Mouse (Mus musculus) heart, adult 2 months (tissue): ENCODE results near the gene Grk2. TPM values are rescaled to one million over a fixed set of nuclear protein-coding genes. Genes with fewer than 3 reads are reported as not detected.

Source experiments
- DNase-seq, 2 experiments: peaks; one replicate each; pipeline ENCODE4 v3.0.0; 2021
- H3K27ac ChIP-seq: fragments of 200-600 bp; 2 replicates; pipeline ENCODE4 v1.8.1; 2022
- H3K27me3 ChIP-seq: fragments of 200-500 bp; 2 replicates; pipeline ENCODE4 v1.6.1; 2012; ENCODE audit warnings: mild to moderate bottlenecking, low read length, inconsistent platforms, mixed read lengths; ENCODE audit not compliant: control insufficient read depth, insufficient read depth
- H3K36me3 ChIP-seq: fragments of 200-500 bp; 2 replicates; pipeline ENCODE4 v1.6.1; 2012; ENCODE audit warnings: low read length, inconsistent platforms; ENCODE audit not compliant: control insufficient read depth, insufficient read depth
- H3K4me1 ChIP-seq: fragments of 200-500 bp; 2 replicates; pipeline ENCODE4 v1.6.1; 2011; ENCODE audit warnings: low read length; ENCODE audit not compliant: control insufficient read depth, insufficient read depth
- H3K4me3 ChIP-seq: fragments of 200-600 bp; 2 replicates; pipeline ENCODE4 v1.8.1; 2022
- H3K79me2 ChIP-seq: fragments of 200-500 bp; replicated peaks from 2 replicates; pipeline ENCODE4 v1.6.1; 2012; ENCODE audit warnings: mild to moderate bottlenecking, inconsistent platforms, low read length, moderate library complexity, mixed read lengths; ENCODE audit not compliant: control insufficient read depth, insufficient read depth
- H3K9ac ChIP-seq: fragments of 200-500 bp; 2 replicates; pipeline ENCODE4 v1.6.1; 2012; ENCODE audit warnings: low read depth, mild to moderate bottlenecking, control low read depth, inconsistent platforms, low read length, mixed read lengths
- CTCF ChIP-seq: fragments of 200-600 bp; IDR thresholded peaks from 2 replicates; pipeline ENCODE4 v1.8.1; 2022; ENCODE audit warnings: antibody characterized with exemption, mild to moderate bottlenecking, moderate library complexity
- EP300 ChIP-seq: fragments of 200-500 bp; IDR thresholded peaks from 2 replicates; pipeline ENCODE4 v1.6.1; 2011; ENCODE audit warnings: low read depth, low read length, control low read depth; ENCODE audit not compliant: insufficient read depth
- POLR2A ChIP-seq: fragments of 200-500 bp; IDR thresholded peaks from 2 replicates; pipeline ENCODE4 v1.6.1; 2011; ENCODE audit warnings: mild to moderate bottlenecking, low read depth, low read length, control low read depth; ENCODE audit not compliant: insufficient read depth
- WGBS: fragments of 180-500 bp; shearing (Covaris S2); methylation state at CpG from one replicate; pipeline ENCODE4 v1.1.7; 2018; 5-methylcytosine and 5-hydroxymethylcytosine counted together
- intact Hi-C: fragments of 180-260 bp; cut with DNase I; formaldehyde crosslinking; loops from one replicate; pipeline ENCODE4 v1.15.1; 2025
- polyA plus RNA-seq: library from polyadenylated mRNA; depleted of rRNA; stranded (reverse); fragments of >200 nt; gene quantifications from 2 replicates; pipeline ENCODE4 v1.2.3, GENCODE M21; 2012
- total RNA-seq, 2 experiments: library from RNA; stranded (reverse); gene quantifications; 2 replicates each; pipeline ENCODE4 v1.2.3; 2021

The Grk2 gene
- total and polyA plus RNA-seq, 3 experiments, result 53.6 to 59.0 (median 56.0) TPM

DNA sequence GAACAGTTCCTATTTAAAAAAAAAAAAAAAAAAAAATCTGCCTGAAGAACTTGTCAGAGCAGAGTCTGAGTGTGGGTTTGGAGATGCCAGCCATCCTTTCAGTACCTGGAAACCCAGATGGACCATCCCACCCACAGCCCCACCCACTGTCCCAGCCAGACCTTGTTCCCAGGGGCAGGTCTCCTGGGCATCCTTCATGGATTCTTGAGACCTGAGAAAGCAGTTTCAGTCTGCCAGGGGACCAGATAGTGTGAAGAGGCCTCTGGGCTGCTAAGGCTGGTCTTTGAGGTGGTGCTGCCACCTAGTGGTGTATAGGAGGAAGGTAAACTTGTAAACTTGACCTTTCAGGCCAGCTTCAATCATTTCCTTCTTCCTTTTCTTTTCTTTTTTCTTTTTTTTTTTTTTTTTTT, 3.8 kb upstream of the Grk2 start:
- Histone ChIP-seq H3K27me3 (no peaks in the 10 kb centered on the region), H3K27ac (no peak overlapping the region), H3K4me1 (peaks cover 6% of the 10 kb centered on the region; the same call in 1 of the 2 replicates), H3K36me3 (no peaks in the 10 kb centered on the region), H3K79me2 (peaks cover 2% of the 10 kb centered on the region), H3K4me3 (no peak overlapping the region), H3K9ac (no peak overlapping the region)
- intact Hi-C loops, result loop anchor here (1.0 to 5.0 kb wide), 2 partner anchors 52 to 292 kb away; no protein-coding TSS in a partner anchor
- peak; percentile 66; the same call in 1 of the 2 replicates for TF ChIP-seq EP300
- no peak for TF ChIP-seq POLR2A
- peak; percentile 80 for TF ChIP-seq CTCF
- peak; percentile 56 to 63 for DNase-seq

DNA sequence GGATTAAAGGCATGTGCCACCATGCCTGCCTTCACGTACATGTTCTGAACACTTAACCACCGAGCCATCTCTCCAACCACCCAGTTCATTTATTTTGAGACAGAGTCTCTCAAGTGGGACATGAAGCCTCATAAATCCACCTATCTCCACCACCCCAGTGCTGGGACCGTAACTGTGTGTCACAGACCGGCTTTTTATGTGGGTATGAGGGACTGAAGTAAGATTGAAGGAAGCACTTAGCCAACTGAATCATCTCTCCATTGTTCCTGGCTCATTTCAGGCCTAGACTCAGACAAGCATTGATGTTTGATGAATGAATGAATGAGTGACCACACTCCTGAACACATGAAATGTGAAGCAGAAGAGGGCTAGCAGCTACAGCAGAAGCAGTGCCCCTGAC, 3.3 kb upstream of the Grk2 start:
- no peak for DNase-seq
- no peak overlapping the region for H3K9ac ChIP-seq
- TF ChIP-seq POLR2A (no peak), CTCF (no peak), EP300 (no peak)
- WGBS, result 93% methylated on average over 4 of the region's 4 CpGs
- H3K79me2 ChIP-seq, result peaks cover 3% of the 10 kb centered on the region
- H3K27ac ChIP-seq, result no peak overlapping the region
- H3K36me3 ChIP-seq, result no peaks in the 10 kb centered on the region
- no peak overlapping the region for H3K4me3 ChIP-seq
- no peaks in the 10 kb centered on the region for H3K27me3 ChIP-seq
- H3K4me1 ChIP-seq, result peaks cover 10% of the 10 kb centered on the region
- intact Hi-C loops, result loop anchor here (5.0 kb wide), 1 partner anchor 292 kb away; no protein-coding TSS in a partner anchor

DNA sequence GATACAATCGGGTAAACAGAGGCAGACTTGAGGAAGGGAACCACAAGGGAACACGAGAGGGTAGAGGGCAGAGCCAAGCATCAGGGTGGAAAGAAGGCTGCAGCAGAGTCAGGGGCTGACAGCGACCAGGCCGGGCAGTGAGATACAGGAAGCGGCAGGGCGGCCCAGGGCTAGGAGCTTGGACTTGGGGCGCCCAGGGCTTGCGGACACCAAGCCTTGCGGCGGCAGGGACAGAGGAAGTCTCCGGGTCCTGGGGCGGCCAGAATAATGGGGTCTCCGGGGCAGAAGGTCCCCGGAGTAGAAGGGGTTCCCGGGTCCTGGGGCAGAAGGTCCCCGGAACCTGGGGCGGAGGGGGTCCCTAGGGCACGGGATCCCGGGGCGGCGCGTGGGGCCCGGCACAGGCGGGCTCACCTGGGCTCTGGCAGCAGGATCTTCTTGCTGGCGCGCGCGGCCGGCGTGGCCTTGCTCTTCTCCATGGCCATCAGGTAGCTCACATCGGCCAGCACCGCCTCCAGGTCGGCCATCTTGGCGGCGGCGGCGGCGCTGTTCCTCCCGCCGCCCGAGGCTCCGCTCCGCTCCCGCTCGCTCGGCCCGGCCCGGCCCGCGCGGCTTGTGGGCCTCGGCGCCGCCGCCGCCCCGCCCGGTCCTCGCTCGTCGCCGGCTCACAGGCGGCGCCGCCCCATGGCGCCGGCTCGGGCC, 382 bp downstream of the Grk2 start:
- peak overlapping the region; percentile 90 for H3K9ac ChIP-seq
- peak overlapping the region; percentile 93 for H3K27ac ChIP-seq
- no peaks in the 10 kb centered on the region for H3K27me3 ChIP-seq
- peaks cover 2% of the 10 kb centered on the region; the same call in 1 of the 2 replicates for H3K36me3 ChIP-seq
- TF ChIP-seq CTCF (0 out of 2 replicates have a peak, but pooled peaks have one; percentile 5), POLR2A (no peak)
- WGBS, result 5% methylated on average over 65 of the region's 68 CpGs
- peaks cover 32% of the 10 kb centered on the region for H3K4me1 ChIP-seq
- peak overlapping the region; percentile 90 for H3K4me3 ChIP-seq
- intact Hi-C loops, result loop anchor here (1.0 to 5.0 kb wide), 4 partner anchors 22 to 288 kb away; partner anchors contain the start of gene Ankrd13d
- H3K79me2 ChIP-seq, result peaks cover 3% of the 10 kb centered on the region
- peak; percentile 69 to 75 for DNase-seq

DNA sequence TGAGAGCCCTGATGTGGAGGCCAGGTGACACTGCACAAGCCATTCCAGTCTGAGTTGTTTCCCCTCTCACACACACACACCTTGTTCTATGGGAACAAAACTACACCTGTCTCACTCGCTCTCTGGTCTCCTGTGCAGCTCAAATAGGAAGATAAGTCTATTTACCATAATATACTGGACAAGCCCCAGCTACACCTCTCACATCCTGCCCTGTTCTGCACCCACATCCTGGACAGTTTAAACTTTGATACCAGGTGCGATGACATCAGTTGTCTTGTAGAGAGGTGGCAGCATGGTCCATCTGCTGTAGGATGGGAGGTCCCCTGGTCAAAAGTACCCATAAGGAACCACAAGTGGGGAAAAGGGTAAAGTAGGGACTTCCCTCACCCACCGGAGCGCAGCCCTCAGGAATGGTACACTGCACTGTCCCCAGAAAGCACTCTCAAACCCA, 1.1 kb downstream of the Grk2 start:
- Histone ChIP-seq H3K27me3 (no peaks in the 10 kb centered on the region), H3K4me1 (peaks cover 38% of the 10 kb centered on the region), H3K36me3 (peaks cover 2% of the 10 kb centered on the region; the same call in 1 of the 2 replicates), H3K27ac (peak overlapping the region; percentile 93), H3K9ac (peak overlapping the region; percentile 23), H3K79me2 (peaks cover 3% of the 10 kb centered on the region), H3K4me3 (peak overlapping the region; percentile 90)
- intact Hi-C loops, result loop anchor here (5.0 kb wide), 1 partner anchor 288 kb away; no protein-coding TSS in a partner anchor
- peak; percentile 29 to 36 for DNase-seq
- TF ChIP-seq POLR2A, result no peak
- no peak for TF ChIP-seq EP300
- TF ChIP-seq CTCF, result no peak
- WGBS, result 30% methylated on average over 4 of the region's 4 CpGs

DNA sequence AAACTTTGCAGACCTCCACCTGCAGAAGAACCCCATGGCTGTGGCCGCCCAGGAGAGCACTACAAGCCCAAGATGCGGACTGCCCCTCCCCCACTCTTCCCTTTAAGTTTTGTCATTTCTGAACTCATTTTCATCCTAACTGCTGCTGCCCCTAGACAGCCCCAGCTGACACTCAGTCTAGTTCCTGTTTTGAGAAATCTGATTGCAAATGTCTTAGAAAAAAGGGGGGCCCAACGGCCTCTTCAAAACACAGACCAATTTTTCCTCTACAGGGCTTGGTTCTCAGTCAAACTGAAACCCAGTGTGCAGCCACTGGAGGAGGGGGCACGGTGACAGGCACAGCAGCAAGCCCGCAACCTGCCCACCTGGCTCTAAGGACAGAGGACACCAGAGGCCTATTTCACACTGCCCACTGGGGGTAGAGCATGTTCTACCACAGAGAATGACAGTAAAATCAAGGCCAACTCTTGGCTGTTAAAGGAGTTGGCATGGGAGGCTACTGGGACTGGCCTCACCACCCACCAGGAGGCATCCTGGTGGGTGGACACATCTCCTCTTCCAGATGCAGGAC, 1.7 kb downstream of the Grk2 start:
- TF ChIP-seq CTCF (no peak), EP300 (no peak), POLR2A (no peak)
- 56% methylated on average over 5 of the region's 5 CpGs for WGBS
- peak; percentile 37 to 51 for DNase-seq
- H3K4me3 ChIP-seq, result peak overlapping the region; percentile 90
- peak overlapping the region; percentile 23 for H3K9ac ChIP-seq
- H3K4me1 ChIP-seq, result peaks cover 40% of the 10 kb centered on the region
- H3K36me3 ChIP-seq, result peaks cover 2% of the 10 kb centered on the region; the same call in 1 of the 2 replicates
- H3K27me3 ChIP-seq, result no peaks in the 10 kb centered on the region
- peak overlapping the region; percentile 93 for H3K27ac ChIP-seq
- intact Hi-C loops, result no loop called here
- peaks cover 3% of the 10 kb centered on the region for H3K79me2 ChIP-seq
